Mouse (Mus musculus): Measurements from ENCODE around the gene Gjc3.

The Gjc3 gene

DNA sequence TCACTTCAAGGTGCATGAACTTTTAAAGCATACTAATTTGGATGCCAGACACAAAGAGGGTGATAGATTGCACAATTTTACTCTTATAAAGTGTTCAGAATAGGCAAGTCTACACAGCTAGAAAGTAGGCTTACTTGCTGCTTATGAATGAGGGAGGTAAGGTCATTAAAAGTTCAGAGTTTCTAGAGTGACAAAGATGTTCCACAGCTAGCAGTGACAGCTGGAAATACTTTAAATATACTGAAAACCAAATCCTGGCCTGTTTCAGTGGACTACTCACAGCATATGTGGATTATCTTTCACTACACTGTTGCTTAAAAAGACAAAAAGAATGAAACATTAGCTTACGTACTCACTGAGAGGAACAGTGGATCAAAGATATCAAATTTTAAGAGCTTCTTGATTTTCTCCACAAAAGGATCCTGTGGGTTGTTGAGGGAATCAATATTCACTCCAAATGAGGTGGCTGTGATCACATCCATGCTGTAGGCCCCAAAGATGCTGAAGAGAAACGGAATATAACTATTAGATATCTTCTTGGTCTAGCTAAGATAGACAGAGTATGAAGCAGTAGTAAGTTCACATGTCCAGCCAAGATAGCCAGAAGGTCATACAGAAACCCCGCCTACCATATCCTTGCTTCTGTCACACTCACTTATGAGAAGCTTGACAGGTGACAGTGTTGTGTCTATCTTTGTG lies 53.2 kb downstream of the Gjc3 start:
- DNase-seq = no peak
